Mouse (Mus musculus): ENCODE measurements around the gene Ovol2. TPM values are rescaled to one million over a fixed set of nuclear protein-coding genes. Genes with fewer than 3 reads are reported as not detected.

Ovol2 gene
- polyA plus RNA-seq, 2 experiments from 2014 or later = not detected

GRCm38 (mm10) chr2:144267004-144267730 is 64.8 kb downstream of the Ovol2 start:
- ATAC-seq = no peak

DNA sequence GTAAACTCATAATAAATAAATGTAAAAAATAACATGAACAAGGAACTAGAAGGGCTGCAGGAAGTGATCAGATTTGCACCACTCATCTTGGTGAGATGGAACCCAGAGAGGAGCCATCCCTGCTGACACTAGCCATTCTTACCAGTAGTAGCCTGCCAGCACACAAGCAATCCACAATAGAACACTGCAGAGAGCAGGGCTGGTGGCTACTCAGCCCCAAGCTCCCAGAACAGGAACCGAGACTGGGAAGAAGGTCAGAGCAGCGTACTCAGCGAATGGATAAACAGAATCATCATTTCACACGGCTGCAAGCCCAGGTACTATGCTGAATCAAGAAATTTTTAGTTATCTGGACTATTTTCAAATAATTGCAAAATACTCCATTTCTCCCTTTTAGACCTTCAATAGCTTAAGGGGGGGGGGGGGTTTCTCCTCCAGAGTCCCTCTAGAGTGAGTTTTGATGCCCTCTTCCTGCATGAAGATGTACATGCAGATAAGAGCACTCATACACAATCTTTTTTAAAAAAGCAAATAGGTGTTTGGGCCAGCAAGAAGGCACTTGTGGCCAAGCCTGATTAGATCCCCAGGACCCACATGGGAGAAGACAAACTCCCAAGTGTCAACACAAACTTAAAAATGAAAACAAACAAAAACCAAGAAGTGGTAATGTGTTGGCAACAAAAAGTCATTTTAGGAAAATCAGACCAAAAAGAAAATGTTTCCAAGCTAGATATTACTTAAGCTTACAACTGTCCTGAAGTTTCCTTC is 65.8 kb downstream of the Ovol2 start:
- no peak for ATAC-seq

GRCm38 (mm10) chr2:144265120-144265488 is 66.8 kb downstream of the Ovol2 start:
- ATAC-seq = no peak

DNA sequence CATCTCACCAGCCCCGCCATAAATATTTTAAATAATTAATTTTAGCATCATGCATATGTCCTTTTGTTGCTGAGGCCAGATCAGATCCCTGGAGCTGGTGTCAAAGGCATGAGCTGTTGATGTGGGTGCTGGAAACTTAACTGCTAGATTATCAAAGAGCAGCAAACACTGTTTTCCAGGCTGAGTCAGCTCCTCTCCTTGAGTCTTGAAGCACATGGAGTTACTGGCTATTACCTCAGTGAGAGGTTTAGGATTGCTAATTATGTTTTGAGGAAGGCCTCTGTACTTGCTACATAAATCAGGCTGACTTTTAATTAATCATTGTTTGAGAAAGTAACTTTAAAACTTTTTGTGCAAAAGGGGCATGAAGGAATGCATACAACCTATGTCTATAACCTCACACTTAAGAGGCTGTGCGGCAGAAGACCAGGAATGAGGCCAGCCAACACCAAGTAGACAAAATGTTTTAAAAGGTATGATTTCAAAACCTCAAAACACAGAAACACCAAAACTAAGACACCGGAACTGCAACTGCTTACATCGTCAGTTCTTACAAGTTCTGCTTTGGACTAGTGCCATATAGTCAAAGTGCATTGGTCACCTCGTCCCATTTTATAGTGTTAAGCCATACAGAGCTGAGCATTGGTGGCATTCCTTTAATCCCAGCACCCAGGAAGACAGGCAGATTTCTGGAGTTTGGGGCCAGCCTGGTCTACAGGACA is 67.4 kb downstream of the Ovol2 start:
- ATAC-seq = no peak

DNA sequence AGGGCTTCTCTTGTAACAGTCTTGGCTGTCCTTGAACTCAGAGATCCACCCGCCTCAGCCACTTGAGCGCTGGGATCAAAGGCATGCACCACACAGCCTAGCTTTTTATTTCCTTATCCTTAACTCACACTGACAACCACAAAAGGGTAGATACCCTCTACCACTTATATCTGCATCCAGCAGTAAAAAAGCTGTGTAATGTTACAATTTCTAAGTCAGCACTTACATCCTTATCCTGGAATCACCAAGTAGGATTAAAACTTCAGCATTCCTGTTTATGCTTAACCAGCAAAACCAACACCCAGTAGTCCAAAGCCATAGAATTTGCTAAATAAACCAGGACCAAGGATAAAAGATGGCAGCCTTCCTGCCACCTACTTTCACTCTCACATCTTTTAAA is 69.1 kb downstream of the Ovol2 start:
- no peak for ATAC-seq

Other genes starting within 250 kb of the Ovol2 start
- gene Mgme1, start 61.5 kb downstream of the Ovol2 start, polyA plus RNA-seq (2017; shearing (Covaris generic)) = 10 to 100 TPM in 1 of 2 experiments, 1 to 10 TPM in 1; 6.4 to 11.9 TPM
- 100 to 1,000 TPM in 1 of 2 experiments, 10 to 100 TPM in 1; 85.8 to 119 TPM for gene Snx5, start 61.2 kb downstream of the Ovol2 start, polyA plus RNA-seq (2017; shearing (Covaris generic))
- 10 to 100 TPM; 12.7 to 16.8 TPM for gene Kat14, start 36.8 kb upstream of the Ovol2 start, polyA plus RNA-seq (2017; shearing (Covaris generic))
- gene Pet117, start 36.9 kb upstream of the Ovol2 start, polyA plus RNA-seq (2017; shearing (Covaris generic)) = 1 to 10 TPM in 1 of 2 experiments, not detected in 1; 2.4 TPM
- under 1 TPM in 1 of 2 experiments, not detected in 1; 0.56 TPM for gene Dzank1, start 195.3 kb upstream of the Ovol2 start, polyA plus RNA-seq (2017; shearing (Covaris generic))
- gene Polr3f, start 195.6 kb upstream of the Ovol2 start, polyA plus RNA-seq (2017; shearing (Covaris generic)) = 10 to 100 TPM; 20.3 to 25.2 TPM
- gene Rbbp9, start 218.7 kb upstream of the Ovol2 start, polyA plus RNA-seq (2017; shearing (Covaris generic)) = 10 to 100 TPM in 1 of 2 experiments, 1 to 10 TPM in 1; 9.6 to 10.2 TPM
- 10 to 100 TPM; 73.8 to 87.4 TPM for gene Sec23b, start 224.1 kb upstream of the Ovol2 start, polyA plus RNA-seq (2017; shearing (Covaris generic))

All from activated CD4-positive, CD25-positive, alpha-beta regulatory T cell, adult 4 months (primary cell).